Mouse (Mus musculus): ENCODE measurements around the gene Pax3. TPM values are rescaled to one million over a fixed set of nuclear protein-coding genes. Genes with fewer than 3 reads are reported as not detected.

Gene Pax3
- total RNA-seq, 4 experiments from 2014 or later = not detected

GRCm38 (mm10) chr1:78198319-78198940, 1.5 kb upstream of the Pax3 start:
- DNase-seq (ENCODE audit: low spot score) = no peak

GRCm38 (mm10) chr1:78197351-78198234, 659 bp upstream of the Pax3 start:
- no peak for DNase-seq (ENCODE audit: low spot score)

GRCm38 (mm10) chr1:78195771-78196712, 892 bp downstream of the Pax3 start:
- DNase-seq (ENCODE audit: low spot score) = no peak

GRCm38 (mm10) chr1:78195145-78195544, 1.8 kb downstream of the Pax3 start:
- DNase-seq (ENCODE audit: low spot score) = no peak

GRCm38 (mm10) chr1:78194381-78195047, 2.4 kb downstream of the Pax3 start:
- no peak for DNase-seq (ENCODE audit: low spot score)

GRCm38 (mm10) chr1:78193465-78193991, 3.4 kb downstream of the Pax3 start:
- no peak for DNase-seq (ENCODE audit: low spot score)

GRCm38 (mm10) chr1:78192746-78193464, 4.0 kb downstream of the Pax3 start:
- DNase-seq (ENCODE audit: low spot score) = no peak

GRCm38 (mm10) chr1:78192217-78192735, 4.7 kb downstream of the Pax3 start:
- no peak for DNase-seq (ENCODE audit: low spot score)

GRCm38 (mm10) chr1:78191761-78192160, 5.2 kb downstream of the Pax3 start:
- DNase-seq (ENCODE audit: low spot score) = no peak

GRCm38 (mm10) chr1:78191331-78191730, 5.6 kb downstream of the Pax3 start:
- DNase-seq (ENCODE audit: low spot score) = no peak

- no peak for DNase-seq (ENCODE audit: low spot score)
Measured at GRCm38 (mm10) chr1:78190386-78191111, 6.4 kb downstream of the Pax3 start.

- DNase-seq (ENCODE audit: low spot score) = no peak
Measured at GRCm38 (mm10) chr1:78189501-78190345, 7.2 kb downstream of the Pax3 start.

GRCm38 (mm10) chr1:78189016-78189415, 7.9 kb downstream of the Pax3 start:
- DNase-seq (ENCODE audit: low spot score) = no peak

GRCm38 (mm10) chr1:78188299-78188698, 8.6 kb downstream of the Pax3 start:
- no peak for DNase-seq (ENCODE audit: low spot score)

- no peak for DNase-seq (ENCODE audit: low spot score)
Measured at GRCm38 (mm10) chr1:78187788-78188173, 9.2 kb downstream of the Pax3 start.

- DNase-seq (ENCODE audit: low spot score) = no peak
Measured at GRCm38 (mm10) chr1:78187122-78187787, 9.7 kb downstream of the Pax3 start.

- no peak for DNase-seq (ENCODE audit: low spot score)
Measured at GRCm38 (mm10) chr1:78182954-78183353, 14.0 kb downstream of the Pax3 start.

GRCm38 (mm10) chr1:78181882-78182281, 15.1 kb downstream of the Pax3 start:
- no peak for DNase-seq (ENCODE audit: low spot score)
